Mouse (Mus musculus): ENCODE results near the gene Gm9573. TPM values are rescaled to one million over a fixed set of nuclear protein-coding genes. Genes with fewer than 3 reads are reported as not detected.

The Gm9573 gene
- polyA plus RNA-seq (2014; fragmentation: Illumina TruSeq; extraction: RNeasy Lipid Tissue Mini Kit (QIAGEN cat#74804); ENCODE audit: low read depth, low replicate concordance): not detected

GRCm38 (mm10) chr17:35626537-35626936 is at the start of gene Gm9573:
Gene Gm9573, minus strand, starts transcription at chr17:35626637.

GRCm38 (mm10) chr17:35673416-35674035 is 47.1 kb upstream of the Gm9573 start, which contains the start of gene Gtf2h4:
Gene Gtf2h4, minus strand, starts transcription at chr17:35673739.

GRCm38 (mm10) chr17:35667334-35668065 is 41.1 kb upstream of the Gm9573 start, which contains the start of gene Vars2:
Gene Vars2, minus strand, starts transcription at chr17:35667592.

GRCm38 (mm10) chr17:35643609-35644236 is 17.3 kb upstream of the Gm9573 start, which contains the start of gene Mucl3:
Gene Mucl3, minus strand, starts transcription at chr17:35643695.

GRCm38 (mm10) chr17:35601249-35601648 is 25.2 kb downstream of the Gm9573 start, which contains the start of gene Sfta2:
Gene Sfta2, plus strand, starts transcription at chr17:35601549.

Other genes starting within 250 kb of the Gm9573 start
- 13.7 TPM for gene H2-Q4, start 247.0 kb downstream of the Gm9573 start, polyA plus RNA-seq (2014; fragmentation: Illumina TruSeq; extraction: RNeasy Lipid Tissue Mini Kit (QIAGEN cat#74804); ENCODE audit: low read depth, low replicate concordance)
- gene H2-Q6, start 201.8 kb downstream of the Gm9573 start, polyA plus RNA-seq (2014; fragmentation: Illumina TruSeq; extraction: RNeasy Lipid Tissue Mini Kit (QIAGEN cat#74804); ENCODE audit: low read depth, low replicate concordance): 21.9 TPM
- 4.7 TPM for gene H2-Q7, start 187.5 kb downstream of the Gm9573 start, polyA plus RNA-seq (2014; fragmentation: Illumina TruSeq; extraction: RNeasy Lipid Tissue Mini Kit (QIAGEN cat#74804); ENCODE audit: low read depth, low replicate concordance)
- gene H2-Q10, start 156.5 kb downstream of the Gm9573 start, polyA plus RNA-seq (2014; fragmentation: Illumina TruSeq; extraction: RNeasy Lipid Tissue Mini Kit (QIAGEN cat#74804); ENCODE audit: low read depth, low replicate concordance): 0.44 TPM
- gene Pou5f1, start 120.6 kb downstream of the Gm9573 start, polyA plus RNA-seq (2014; fragmentation: Illumina TruSeq; extraction: RNeasy Lipid Tissue Mini Kit (QIAGEN cat#74804); ENCODE audit: low read depth, low replicate concordance): not detected
- gene Tcf19, start 109.8 kb downstream of the Gm9573 start, polyA plus RNA-seq (2014; fragmentation: Illumina TruSeq; extraction: RNeasy Lipid Tissue Mini Kit (QIAGEN cat#74804); ENCODE audit: low read depth, low replicate concordance): 1.1 TPM
- gene Cchcr1, start 109.5 kb downstream of the Gm9573 start, polyA plus RNA-seq (2014; fragmentation: Illumina TruSeq; extraction: RNeasy Lipid Tissue Mini Kit (QIAGEN cat#74804); ENCODE audit: low read depth, low replicate concordance): 0.85 TPM
- not detected for gene Psors1c2, start 93.4 kb downstream of the Gm9573 start, polyA plus RNA-seq (2014; fragmentation: Illumina TruSeq; extraction: RNeasy Lipid Tissue Mini Kit (QIAGEN cat#74804); ENCODE audit: low read depth, low replicate concordance)
- not detected for gene Cdsn, start 74.5 kb downstream of the Gm9573 start, polyA plus RNA-seq (2014; fragmentation: Illumina TruSeq; extraction: RNeasy Lipid Tissue Mini Kit (QIAGEN cat#74804); ENCODE audit: low read depth, low replicate concordance)
- gene 2300002M23Rik, start 59.2 kb downstream of the Gm9573 start, polyA plus RNA-seq (2014; fragmentation: Illumina TruSeq; extraction: RNeasy Lipid Tissue Mini Kit (QIAGEN cat#74804); ENCODE audit: low read depth, low replicate concordance): not detected
- gene Sfta2, start 25.1 kb downstream of the Gm9573 start, polyA plus RNA-seq (2014; fragmentation: Illumina TruSeq; extraction: RNeasy Lipid Tissue Mini Kit (QIAGEN cat#74804); ENCODE audit: low read depth, low replicate concordance): not detected
- not detected for gene Mucl3, start 17.1 kb upstream of the Gm9573 start, polyA plus RNA-seq (2014; fragmentation: Illumina TruSeq; extraction: RNeasy Lipid Tissue Mini Kit (QIAGEN cat#74804); ENCODE audit: low read depth, low replicate concordance)
- gene Vars2, start 41.0 kb upstream of the Gm9573 start, polyA plus RNA-seq (2014; fragmentation: Illumina TruSeq; extraction: RNeasy Lipid Tissue Mini Kit (QIAGEN cat#74804); ENCODE audit: low read depth, low replicate concordance): 1.1 TPM
- gene Gtf2h4, start 47.1 kb upstream of the Gm9573 start, polyA plus RNA-seq (2014; fragmentation: Illumina TruSeq; extraction: RNeasy Lipid Tissue Mini Kit (QIAGEN cat#74804); ENCODE audit: low read depth, low replicate concordance): 1.7 TPM
- gene Ddr1, start 78.0 kb upstream of the Gm9573 start, polyA plus RNA-seq (2014; fragmentation: Illumina TruSeq; extraction: RNeasy Lipid Tissue Mini Kit (QIAGEN cat#74804); ENCODE audit: low read depth, low replicate concordance): 7.2 TPM
- 13.7 TPM for gene Ier3, start 195.0 kb upstream of the Gm9573 start, polyA plus RNA-seq (2014; fragmentation: Illumina TruSeq; extraction: RNeasy Lipid Tissue Mini Kit (QIAGEN cat#74804); ENCODE audit: low read depth, low replicate concordance)
- gene Flot1, start 196.6 kb upstream of the Gm9573 start, polyA plus RNA-seq (2014; fragmentation: Illumina TruSeq; extraction: RNeasy Lipid Tissue Mini Kit (QIAGEN cat#74804); ENCODE audit: low read depth, low replicate concordance): 7.4 TPM
- gene Tubb5, start 211.7 kb upstream of the Gm9573 start, polyA plus RNA-seq (2014; fragmentation: Illumina TruSeq; extraction: RNeasy Lipid Tissue Mini Kit (QIAGEN cat#74804); ENCODE audit: low read depth, low replicate concordance): 11.5 TPM
- 7.1 TPM for gene Mdc1, start 214.9 kb upstream of the Gm9573 start, polyA plus RNA-seq (2014; fragmentation: Illumina TruSeq; extraction: RNeasy Lipid Tissue Mini Kit (QIAGEN cat#74804); ENCODE audit: low read depth, low replicate concordance)
- gene Nrm, start 234.7 kb upstream of the Gm9573 start, polyA plus RNA-seq (2014; fragmentation: Illumina TruSeq; extraction: RNeasy Lipid Tissue Mini Kit (QIAGEN cat#74804); ENCODE audit: low read depth, low replicate concordance): 0.32 TPM
- 0.49 TPM for gene Ppp1r18, start 239.0 kb upstream of the Gm9573 start, polyA plus RNA-seq (2014; fragmentation: Illumina TruSeq; extraction: RNeasy Lipid Tissue Mini Kit (QIAGEN cat#74804); ENCODE audit: low read depth, low replicate concordance)

All from kidney, adult 10 weeks (tissue).